Mouse (Mus musculus): ENCODE measurements around the gene Yod1. TPM values are rescaled to one million over a fixed set of nuclear protein-coding genes. Genes with fewer than 3 reads are reported as not detected.
A peak's percentile ranks its signal among the peaks of the same experiment; 100 is the strongest.

Gene Yod1
- total and polyA plus RNA-seq, 3 experiments, result 6.1 to 8.6 TPM; not detected in 1

DNA sequence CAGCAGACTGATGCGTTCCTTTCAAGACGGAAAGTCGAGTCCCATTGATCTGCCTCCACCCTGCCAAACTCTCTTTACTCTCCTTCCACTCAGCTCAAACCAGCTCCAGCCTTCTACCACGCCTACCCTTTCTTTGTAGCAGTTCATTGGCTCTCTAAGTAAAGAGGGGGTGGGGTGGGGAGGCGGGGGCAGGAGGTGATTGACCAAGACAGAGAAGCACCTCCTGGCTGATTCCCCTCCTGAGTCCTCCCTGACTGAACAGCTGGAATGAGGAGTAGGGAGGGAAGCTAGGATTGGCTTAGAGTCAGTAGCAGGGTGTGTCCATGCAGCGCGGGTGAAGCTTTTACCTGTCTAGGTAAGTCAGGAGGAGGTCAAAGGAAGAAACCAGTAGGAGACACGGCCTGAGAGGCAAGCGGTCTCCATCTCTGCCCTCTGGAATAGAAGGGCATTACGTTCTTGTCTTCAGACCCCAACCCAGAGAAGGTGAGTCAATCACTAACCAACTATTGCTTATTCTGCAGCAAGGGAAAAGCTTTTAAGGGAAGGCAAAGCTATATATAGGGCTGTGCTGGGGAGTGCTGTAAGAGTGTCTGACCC lies 14.7 kb downstream of the Yod1 start, which contains the start of gene AA986860:
AA986860 (plus strand) TSS at position 236 of the 597 bp plus-strand sequence.
- H3K4me1 ChIP-seq (ENCODE audit: control insufficient read depth in 1 of 2, insufficient read depth in 2 of 2, low read length in 2 of 2), result peaks cover 0 to 26% of the 10 kb centered on the region in 2 experiments
- peak; percentile 44 for DNase-seq (ENCODE audit: low read depth, low spot score)
- no peaks in the 10 kb centered on the region for H3K9me3 ChIP-seq (replicated peaks; ENCODE audit: insufficient read depth, low read length)
- peak within 1 kb of the TSS; percentile 41; the same call in 1 of the 2 replicates for H3K27ac ChIP-seq (ENCODE audit: control insufficient read depth, low read depth, low read length)
- H3K27me3 ChIP-seq (ENCODE audit: control insufficient read depth in 1 of 2, insufficient read depth in 2 of 2, low read length in 2 of 2), result no peaks in the 10 kb centered on the region
- H3K9ac ChIP-seq (ENCODE audit: control insufficient read depth, low read depth, low read length, poor library complexity, severe bottlenecking), result no peak within 1 kb of the TSS; the same call in 1 of the 2 replicates
- H3K36me3 ChIP-seq (ENCODE audit: control insufficient read depth in 1 of 2, insufficient read depth in 2 of 2, low read length in 2 of 2), result peaks cover 0 to 20% of the 10 kb centered on the region in 2 experiments; a peak in 2 of 4 replicates
- peak within 1 kb of the TSS in 1 of 2 experiments; percentile 38; a peak in 1 of 4 replicates for H3K4me3 ChIP-seq (ENCODE audit: control insufficient read depth in 1 of 2, insufficient read depth in 1 of 2, low read depth in 2 of 2, low read length in 2 of 2)
- H3K79me2 ChIP-seq (ENCODE audit: control insufficient read depth, insufficient read depth, low read length, poor library complexity), result no peaks in the 10 kb centered on the region
- TF ChIP-seq USF1 (IDR thresholded peaks at IDR 0.05; ENCODE audit: low read depth, low read length), result no peak
- no peak for TF ChIP-seq NRF1 (IDR thresholded peaks at IDR 0.05; ENCODE audit: insufficient read depth, low read depth, low read length, poor library complexity, severe bottlenecking)
- TF ChIP-seq USF2 (IDR thresholded peaks at IDR 0.05; ENCODE audit: borderline replicate concordance in 1 of 2, insufficient read depth in 1 of 2, low read depth in 1 of 2, low read length in 2 of 2), result no peak
- TF ChIP-seq MAX (IDR thresholded peaks at IDR 0.05; ENCODE audit: low read length), result no peak
- no peak for TF ChIP-seq ETS1 (IDR thresholded peaks at IDR 0.05; ENCODE audit: low read depth, low read length)
- TF ChIP-seq GABPA (IDR thresholded peaks at IDR 0.05; ENCODE audit: low read depth, low read length), result no peak
- TF ChIP-seq CHD2 (IDR thresholded peaks at IDR 0.05; ENCODE audit: low read length), result no peak
- TF ChIP-seq MEF2A (IDR thresholded peaks at IDR 0.05; ENCODE audit: extremely low read depth, insufficient replicate concordance, low read depth, low read length, poor library complexity, severe bottlenecking), result no peak
- TF ChIP-seq TAL1 (IDR thresholded peaks at IDR 0.05; ENCODE audit: low read length), result no peak
- TF ChIP-seq EP300 (IDR thresholded peaks at IDR 0.05; ENCODE audit: low read depth in 1 of 2, low read length in 2 of 2), result no peak
- TF ChIP-seq RCOR1 (IDR thresholded peaks at IDR 0.05; ENCODE audit: low read depth, low read length), result no peak
- TF ChIP-seq UBTF (IDR thresholded peaks at IDR 0.05; ENCODE audit: borderline replicate concordance, insufficient read depth, low read depth, low read length), result no peak
- TF ChIP-seq TBP (IDR thresholded peaks at IDR 0.05; ENCODE audit: low read depth, low read length), result no peak

DNA sequence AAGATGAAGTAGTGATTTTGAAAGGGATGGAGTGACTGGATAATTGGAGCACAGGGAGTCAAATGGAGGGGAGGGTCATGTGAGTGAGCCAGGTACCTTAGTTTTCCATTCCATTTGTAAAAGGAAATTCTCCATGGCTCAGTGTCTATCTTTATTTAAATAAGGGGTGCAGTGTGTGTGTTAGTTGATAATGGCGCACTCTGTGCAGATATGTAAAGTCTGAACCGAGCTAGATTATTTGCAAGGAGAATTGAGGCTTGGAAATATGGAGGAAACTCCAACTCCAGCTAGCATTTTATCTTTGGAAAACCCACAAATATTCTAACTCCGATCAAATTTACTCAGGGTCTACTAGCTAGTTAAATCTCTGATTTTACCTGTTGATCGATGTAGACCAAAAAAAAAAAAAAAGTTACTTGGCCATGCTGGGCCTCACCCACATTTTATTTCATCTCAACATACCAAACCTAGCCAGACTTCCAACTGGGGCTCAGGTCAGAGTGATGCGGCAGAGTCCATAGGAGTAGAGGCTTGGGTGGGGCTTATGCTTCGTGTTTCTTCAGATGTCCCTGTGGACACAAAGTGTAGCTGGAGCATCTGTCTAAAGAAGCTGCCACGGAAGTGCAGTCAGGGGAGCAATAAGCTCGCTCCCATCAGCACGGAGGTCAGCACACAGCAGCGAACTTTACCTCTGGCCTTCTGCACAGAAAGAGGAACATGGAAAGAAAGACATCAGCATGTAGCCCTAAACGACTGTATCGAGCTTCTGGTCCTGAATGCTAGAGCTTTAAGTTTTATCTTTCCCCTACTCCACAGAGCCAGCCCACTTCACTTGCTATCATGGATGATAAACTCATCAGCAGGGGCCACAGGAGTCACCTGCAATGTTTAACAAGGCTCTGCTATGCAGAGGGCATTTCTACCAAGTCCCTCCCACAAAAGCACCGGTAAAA lies 15.9 kb downstream of the Yod1 start:
- H3K4me3 ChIP-seq (ENCODE audit: control insufficient read depth in 1 of 2, insufficient read depth in 1 of 2, low read depth in 2 of 2, low read length in 2 of 2), result peak overlapping the region; percentile 32 to 38
- H3K9ac ChIP-seq (ENCODE audit: control insufficient read depth, low read depth, low read length, poor library complexity, severe bottlenecking), result peak overlapping the region; percentile 31
- H3K4me1 ChIP-seq (ENCODE audit: control insufficient read depth in 1 of 2, insufficient read depth in 2 of 2, low read length in 2 of 2), result peaks cover 0 to 26% of the 10 kb centered on the region in 2 experiments
- no peaks in the 10 kb centered on the region for H3K9me3 ChIP-seq (replicated peaks; ENCODE audit: insufficient read depth, low read length)
- DNase-seq (ENCODE audit: low read depth, low spot score), result peak; percentile 68
- H3K27ac ChIP-seq (ENCODE audit: control insufficient read depth, low read depth, low read length), result peak overlapping the region; percentile 41
- no peaks in the 10 kb centered on the region for H3K27me3 ChIP-seq (ENCODE audit: control insufficient read depth in 1 of 2, insufficient read depth in 2 of 2, low read length in 2 of 2)
- peaks cover 0 to 20% of the 10 kb centered on the region in 2 experiments; a peak in 2 of 4 replicates for H3K36me3 ChIP-seq (ENCODE audit: control insufficient read depth in 1 of 2, insufficient read depth in 2 of 2, low read length in 2 of 2)
- H3K79me2 ChIP-seq (ENCODE audit: control insufficient read depth, insufficient read depth, low read length, poor library complexity), result no peaks in the 10 kb centered on the region
- TF ChIP-seq E2F4 (IDR thresholded peaks at IDR 0.05; ENCODE audit: borderline replicate concordance, low read depth, low read length) (no peak), SIN3A (IDR thresholded peaks at IDR 0.05; ENCODE audit: low read length) (peak; percentile 47; the same call in 1 of the 2 replicates), NRF1 (IDR thresholded peaks at IDR 0.05; ENCODE audit: insufficient read depth, low read depth, low read length, poor library complexity, severe bottlenecking) (0 out of 2 replicates have a peak, but pooled peaks have one; percentile 4), TBP (IDR thresholded peaks at IDR 0.05; ENCODE audit: low read depth, low read length) (0 out of 2 replicates have a peak, but pooled peaks have one; percentile 14), MAFK (IDR thresholded peaks at IDR 0.05; ENCODE audit: borderline replicate concordance, low read depth, low read length) (no peak), ZMIZ1 (IDR thresholded peaks at IDR 0.05; ENCODE audit: low read depth, low read length) (no peak), TCF12 (IDR thresholded peaks at IDR 0.05; ENCODE audit: low read depth, low read length) (peak; percentile 84), UBTF (IDR thresholded peaks at IDR 0.05; ENCODE audit: borderline replicate concordance, insufficient read depth, low read depth, low read length) (0 out of 2 replicates have a peak, but pooled peaks have one; percentile 52), ZKSCAN1 (IDR thresholded peaks at IDR 0.05; ENCODE audit: low read depth, low read length) (no peak), RCOR1 (IDR thresholded peaks at IDR 0.05; ENCODE audit: low read depth, low read length) (0 out of 2 replicates have a peak, but pooled peaks have one; percentile 7), CHD2 (IDR thresholded peaks at IDR 0.05; ENCODE audit: low read length) (no peak), GATA1 (IDR thresholded peaks at IDR 0.05; ENCODE audit: low read depth, low read length) (peak; percentile 77), EP300 (IDR thresholded peaks at IDR 0.05; ENCODE audit: low read depth in 1 of 2, low read length in 2 of 2) (peak; percentile 35 to 69; a peak in 2 of 4 replicates), POLR2A (IDR thresholded peaks at IDR 0.05; ENCODE audit: control insufficient read depth in 1 of 2, insufficient read depth in 1 of 2, low read depth in 1 of 2, low read length in 2 of 2, poor library complexity in 1 of 2) (0 out of 4 replicates have a peak, but pooled peaks of 1 of the 2 experiments have one; percentile 29), ZNF384 (IDR thresholded peaks at IDR 0.05; ENCODE audit: low read depth, low read length) (peak; percentile 43), BHLHE40 (IDR thresholded peaks at IDR 0.05; ENCODE audit: borderline replicate concordance, low read depth, low read length) (no peak), MEF2A (IDR thresholded peaks at IDR 0.05; ENCODE audit: extremely low read depth, insufficient replicate concordance, low read depth, low read length, poor library complexity, severe bottlenecking) (no peak), MYB (IDR thresholded peaks at IDR 0.05; ENCODE audit: low read depth, low read length) (no peak)

All from MEL (cell line).